Mouse (Mus musculus) ovary, postnatal 36 days (tissue): ENCODE results near the gene Bnc2.

Experiments
- DNase-seq: peaks from one replicate; pipeline ENCODE4 v3.0.0; 2022; ENCODE audit warnings: low spot score, mixed read lengths

Gene Bnc2

DNA sequence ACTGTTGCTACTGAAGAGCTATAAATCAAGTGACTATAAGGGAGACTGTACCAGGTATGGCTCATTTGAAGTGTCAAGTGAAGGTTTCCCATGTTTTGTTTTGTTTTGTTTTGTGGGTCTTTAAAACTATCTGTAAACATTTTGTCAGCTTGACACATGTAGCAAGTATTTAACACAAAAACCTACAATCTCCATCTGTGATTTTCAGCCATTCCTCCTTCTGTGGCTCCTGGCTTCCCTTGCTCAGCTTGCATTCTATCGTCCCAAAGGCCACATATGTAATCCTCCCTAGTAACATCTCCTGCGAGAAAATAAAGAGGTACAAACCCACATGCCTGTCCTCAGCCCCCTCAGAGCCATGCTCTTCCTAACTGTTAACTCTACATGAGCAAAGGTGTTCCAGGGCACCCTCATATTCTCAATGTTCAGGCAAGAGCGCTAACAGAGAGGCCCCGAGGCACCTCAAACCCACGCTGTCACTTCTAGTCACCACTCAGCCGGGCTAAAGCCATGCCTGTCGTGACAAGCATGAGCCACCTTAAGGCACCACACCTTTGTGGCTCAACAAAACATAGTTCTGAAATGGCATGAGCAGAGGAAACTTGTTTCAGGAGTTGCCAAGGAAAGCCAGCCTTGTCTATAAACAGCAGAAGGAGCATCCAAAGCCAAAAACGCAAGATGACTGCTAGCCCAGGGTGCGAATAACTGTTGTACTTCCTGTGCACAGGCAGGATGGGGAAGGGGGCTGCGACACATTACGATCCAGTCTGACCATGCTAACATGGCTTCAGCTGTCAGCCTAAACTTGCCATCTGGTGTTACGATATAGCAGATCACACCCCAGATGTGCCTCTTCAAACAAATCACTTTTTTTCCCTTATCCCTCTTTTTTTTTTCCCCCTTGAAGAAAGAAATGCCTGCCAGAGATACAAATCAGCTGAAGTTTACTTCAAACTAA is 42.0 kb downstream of the Bnc2 start:
- no peak for DNase-seq

DNA sequence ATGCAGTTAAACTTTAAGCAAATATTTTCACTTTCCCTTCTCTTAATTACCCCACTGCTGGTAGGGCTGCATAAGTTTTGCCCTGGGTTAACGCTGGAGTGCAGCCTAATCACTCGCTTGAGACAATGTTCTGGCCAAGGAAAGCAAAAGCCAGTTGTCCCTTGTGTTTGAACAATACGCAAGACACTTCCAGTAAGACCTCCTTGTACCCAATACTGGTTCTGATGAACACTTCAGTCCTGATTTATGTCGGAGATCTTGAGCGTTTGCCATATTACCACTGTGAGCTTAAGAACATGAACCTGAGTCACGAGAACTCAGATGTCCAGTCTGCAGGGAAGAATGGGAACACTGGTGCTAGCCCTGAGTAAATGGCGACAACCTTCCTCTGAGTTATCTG is 47.5 kb downstream of the Bnc2 start:
- DNase-seq, result no peak

DNA sequence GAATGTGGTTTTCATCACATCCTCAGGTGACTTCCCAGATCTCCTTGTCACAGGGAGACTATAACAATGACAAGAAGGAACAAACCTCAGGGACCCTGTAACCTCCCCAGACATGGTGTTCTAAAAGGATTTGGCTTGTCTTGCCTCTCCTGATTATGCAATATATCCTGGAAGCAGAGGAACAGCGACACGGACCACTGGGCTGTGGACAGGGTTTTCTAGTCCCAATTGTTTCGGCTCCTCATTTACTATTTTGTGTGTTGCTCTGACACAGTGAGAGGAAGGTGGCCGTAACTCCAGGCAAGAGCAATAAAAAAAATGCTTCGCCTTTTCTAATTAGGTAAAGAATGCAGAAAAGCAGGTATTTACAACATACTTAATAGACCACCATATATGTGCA is 51.8 kb downstream of the Bnc2 start:
- DNase-seq, result no peak

DNA sequence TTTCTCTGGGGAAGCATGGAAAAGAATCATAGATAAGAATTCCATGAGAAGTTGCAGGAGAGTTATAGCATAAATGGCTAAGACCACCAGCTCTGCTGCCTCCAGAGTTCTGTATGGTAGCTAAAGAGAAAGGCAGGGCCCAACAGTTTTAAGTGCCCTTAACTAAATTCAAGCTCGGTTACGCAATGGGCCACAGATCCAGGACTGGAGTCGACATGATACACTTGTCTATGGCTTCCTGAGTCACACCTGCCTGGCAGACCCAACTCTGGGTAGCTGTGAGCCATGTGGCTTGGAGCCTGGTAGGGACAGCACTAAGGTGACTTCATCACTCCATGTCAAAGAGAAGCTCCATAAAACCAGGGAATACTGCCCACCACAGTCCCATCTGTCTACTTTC is 53.3 kb downstream of the Bnc2 start:
- no peak for DNase-seq

GRCm38 (mm10) chr4:84609861-84610260 is 65.2 kb downstream of the Bnc2 start:
- DNase-seq, result no peak

GRCm38 (mm10) chr4:84604461-84604860 is 70.6 kb downstream of the Bnc2 start:
- DNase-seq, result no peak

- no peak for DNase-seq
These were observed 94.7 kb downstream of the Bnc2 start for GRCm38 (mm10) chr4:84580260-84580952.

GRCm38 (mm10) chr4:84578296-84578695 is 96.8 kb downstream of the Bnc2 start:
- no peak for DNase-seq

DNA sequence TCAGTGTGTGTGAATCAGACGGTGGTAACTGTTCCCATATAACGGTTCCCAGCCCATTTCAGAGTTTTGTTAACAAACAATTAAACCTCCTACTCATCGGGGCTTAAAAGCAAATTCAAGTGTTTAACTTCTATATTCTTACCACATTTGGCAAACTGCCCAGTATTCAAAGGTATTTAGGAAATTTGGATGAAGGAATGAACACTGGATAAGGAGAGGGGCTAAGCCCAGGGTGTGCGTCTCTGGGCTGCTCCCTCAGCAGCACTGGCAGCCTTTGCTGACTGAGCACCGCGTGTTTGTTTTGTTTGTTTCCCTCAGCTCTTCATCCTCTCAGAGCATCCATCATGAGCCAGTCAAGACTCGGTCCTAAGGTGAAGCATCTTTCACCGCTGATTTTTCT is 109.0 kb downstream of the Bnc2 start:
- no peak for DNase-seq

- DNase-seq, result peak; percentile 83
These were observed 129.7 kb downstream of the Bnc2 start for GRCm38 (mm10) chr4:84545204-84545871.

DNA sequence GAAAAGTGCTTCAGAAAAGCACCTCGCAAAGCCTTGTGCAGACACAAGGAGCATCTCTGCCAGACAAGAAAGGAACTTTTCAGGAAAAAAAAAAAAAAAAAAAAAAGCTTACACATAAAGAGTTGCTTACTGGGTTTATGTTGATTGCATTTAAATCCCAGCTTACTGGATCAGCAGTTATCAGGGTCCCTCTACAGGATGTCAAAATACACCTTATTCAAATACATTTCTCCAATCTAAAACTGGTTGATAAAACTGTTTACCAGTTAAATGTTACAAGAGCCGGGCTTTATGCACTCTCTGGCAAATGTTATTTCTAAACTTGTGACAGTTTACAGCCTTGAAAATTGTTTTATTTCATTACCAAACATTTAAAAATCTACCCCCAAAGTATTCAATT is 130.4 kb downstream of the Bnc2 start:
- DNase-seq, result no peak

DNA sequence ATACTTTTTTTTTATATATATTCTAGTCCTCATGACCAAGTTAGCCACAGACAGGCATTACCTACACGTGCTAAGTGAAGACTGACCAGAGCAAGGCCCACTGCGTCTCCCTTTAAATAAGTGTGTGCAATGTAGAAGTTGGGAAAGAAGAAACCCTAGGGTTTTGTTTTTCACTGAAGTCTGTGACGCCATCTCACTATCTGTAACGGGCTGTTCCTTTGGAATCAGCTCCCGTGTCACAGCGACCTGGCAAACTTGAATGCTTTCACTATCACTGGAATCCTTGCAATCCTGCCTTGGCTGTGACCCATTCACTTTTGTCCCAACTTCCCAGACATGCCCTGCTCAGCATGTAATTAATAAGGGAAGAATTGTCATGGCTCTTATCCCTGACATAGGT is 134.5 kb downstream of the Bnc2 start:
- peak; percentile 76 for DNase-seq

GRCm38 (mm10) chr4:84539396-84539795 is 135.7 kb downstream of the Bnc2 start:
- no peak for DNase-seq

DNA sequence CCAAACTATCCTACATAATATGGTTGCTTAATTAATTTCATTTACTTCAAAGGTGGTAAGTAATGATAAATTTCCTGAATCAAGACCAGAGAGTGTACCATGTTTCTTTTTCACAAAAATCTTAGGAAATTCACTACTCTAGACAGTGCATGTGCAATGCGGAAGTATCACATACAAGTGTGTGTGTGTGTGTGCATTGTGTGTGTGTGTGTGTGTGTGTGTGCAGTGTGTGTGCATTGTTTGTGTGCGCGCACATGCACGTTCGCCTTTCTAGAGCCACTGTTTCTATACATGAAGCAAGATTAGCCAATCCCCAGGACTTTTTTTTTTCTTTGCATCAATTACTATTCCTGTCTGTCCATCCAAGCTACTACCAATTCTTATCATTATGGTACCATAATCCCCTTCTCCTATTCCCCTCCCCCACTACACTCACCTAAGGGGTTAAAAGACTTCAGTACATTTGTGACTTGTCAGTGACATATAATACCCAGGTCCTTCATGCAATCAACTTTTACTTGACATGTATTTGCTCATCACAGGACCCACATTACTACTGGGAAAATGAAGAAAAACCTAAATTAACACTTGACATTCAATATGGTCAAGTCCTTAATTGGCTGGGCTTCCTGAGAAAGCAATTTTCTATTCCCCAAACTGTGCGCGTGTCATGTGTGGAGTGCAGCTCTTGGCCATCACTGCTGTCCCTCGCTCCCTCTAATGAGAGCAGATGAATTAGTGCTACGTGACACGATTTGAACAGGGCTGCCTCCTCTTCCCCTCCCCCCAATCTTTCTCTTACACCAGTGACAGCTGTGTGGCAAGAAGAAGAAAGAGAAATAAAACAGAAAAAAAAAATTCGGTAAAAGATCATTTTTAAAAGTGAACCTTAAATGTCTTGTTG is 145.9 kb downstream of the Bnc2 start:
- DNase-seq, result no peak

DNA sequence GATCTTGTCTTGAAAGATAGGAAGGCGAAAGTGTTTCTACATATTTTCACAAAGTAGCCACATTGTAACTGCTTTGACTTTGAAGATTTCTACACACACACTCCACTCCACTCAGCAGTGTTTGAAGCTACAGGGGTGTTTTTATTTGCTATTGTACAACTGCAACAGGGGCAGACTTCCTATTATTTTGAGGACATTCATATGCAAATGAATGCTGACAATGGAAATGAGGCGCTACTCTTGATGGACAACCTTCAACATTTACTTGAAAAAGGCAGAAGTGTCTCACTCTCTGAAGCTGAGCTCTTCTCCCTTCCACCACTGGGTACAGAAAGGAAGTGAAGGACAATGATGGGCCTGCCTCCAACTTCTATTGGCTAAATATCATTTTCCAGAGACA is 146.7 kb downstream of the Bnc2 start:
- no peak for DNase-seq

- DNase-seq, result no peak
These were observed 147.8 kb downstream of the Bnc2 start for GRCm38 (mm10) chr4:84527066-84527933.

DNA sequence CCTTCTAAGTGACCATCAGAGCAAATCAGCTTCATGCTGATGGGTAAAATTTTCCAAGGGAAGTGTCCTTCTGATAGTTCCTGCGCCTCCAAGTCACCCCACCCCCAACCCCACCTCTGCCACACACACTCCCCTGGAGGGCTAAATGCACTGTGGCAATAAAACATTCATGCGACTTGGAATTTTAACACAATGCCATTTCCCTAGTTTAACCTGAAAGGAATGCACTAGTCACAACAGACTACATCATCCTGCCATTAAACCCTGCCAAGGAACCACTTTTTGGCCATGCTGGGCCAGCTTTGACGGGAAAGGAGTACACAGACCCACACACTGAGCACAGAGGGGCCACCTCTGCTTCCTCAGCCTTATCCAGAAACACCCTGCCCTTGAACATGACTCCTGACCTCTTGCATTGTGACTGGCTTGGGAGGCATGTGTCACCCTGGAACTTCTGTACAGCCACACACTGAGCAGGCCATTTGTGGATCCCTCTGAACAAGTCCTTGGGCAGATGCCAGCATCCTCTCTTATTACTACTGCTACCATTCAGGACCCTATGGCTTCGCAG is 151.3 kb downstream of the Bnc2 start:
- peak; percentile 48 for DNase-seq

DNA sequence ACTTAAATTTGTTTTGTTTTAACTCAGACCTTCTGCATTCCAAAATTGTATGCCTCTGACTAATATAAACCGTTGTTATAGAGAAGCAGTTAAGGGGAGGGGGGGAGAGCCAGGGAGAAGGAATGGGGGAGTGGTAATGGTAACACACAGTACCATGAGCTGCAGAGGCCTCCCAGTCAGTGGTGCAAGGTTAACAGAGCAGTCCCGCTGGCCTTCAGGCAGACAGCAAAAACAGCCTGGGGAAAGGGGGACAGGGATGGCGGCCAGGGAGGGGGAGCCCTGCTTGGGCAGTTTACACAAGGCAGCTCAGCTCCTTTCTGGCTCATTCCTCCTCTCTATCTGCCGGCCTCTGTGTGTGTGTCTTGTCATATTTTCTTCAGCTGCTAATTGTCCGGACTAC is 151.9 kb downstream of the Bnc2 start:
- DNase-seq, result peak; percentile 76

DNA sequence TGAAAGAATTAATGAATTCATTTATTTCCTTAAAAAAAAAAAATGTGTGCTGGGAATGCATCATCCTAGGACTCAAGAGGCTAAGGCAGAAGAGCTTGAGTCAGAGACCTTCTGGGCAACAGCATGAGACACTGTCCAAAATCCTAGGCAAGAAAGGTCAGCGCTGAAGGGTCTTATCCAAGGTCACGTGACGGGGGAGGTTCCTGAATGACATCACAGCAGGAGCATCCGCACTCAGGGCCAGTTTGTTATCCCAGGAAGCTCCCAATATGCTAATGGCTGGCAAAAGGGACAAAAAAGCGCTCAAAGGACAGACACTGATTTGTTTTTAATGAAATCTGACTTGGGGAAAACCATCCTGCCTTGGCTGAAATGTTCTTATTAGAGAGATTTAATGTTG is 153.5 kb downstream of the Bnc2 start:
- no peak for DNase-seq

- DNase-seq, result no peak
These were observed 164.6 kb downstream of the Bnc2 start for GRCm38 (mm10) chr4:84510466-84510865.
